ENCODE assay signal across 17 mouse cellular contexts in genomic region chr7:74498266-74498980, GRCm38 (mm10).
"Had no signal": no experiment of that assay in that cellular context is flagged by ENCODE, and none has a peak within 500 bp of the region (broad histone marks: within the 10 kb centered on the region; RNA-seq: fewer than 3 reads in every experiment).

No protein-coding gene starts in this region.

- H3K9me3 ChIP-seq: midbrain, embryonic 10.5 days; midbrain, embryonic 12.5 days; neural tube, embryonic 13.5 days; neural tube, embryonic 15.5 days; stomach, embryonic 15.5 days had no signal

- H3K36me3 ChIP-seq: midbrain, embryonic 10.5 days; midbrain, embryonic 12.5 days; neural tube, embryonic 13.5 days; neural tube, embryonic 15.5 days; stomach, embryonic 15.5 days had no signal

- DNase-seq: lung, adult 18-20 months; lung, embryonic 14.5 days; lung, postnatal 10 days; lung, postnatal 4 days; midbrain, embryonic 14.5 days; right cerebral cortex, postnatal 14 days; thymus, adult 2 months; thymus, postnatal 25 days; thymus, postnatal 4 days had no signal

- H3K4me3 ChIP-seq: midbrain, embryonic 10.5 days; midbrain, embryonic 12.5 days; myocyte; neural tube, embryonic 13.5 days; neural tube, embryonic 15.5 days; stomach, embryonic 15.5 days had no signal

- ATAC-seq: midbrain, embryonic 16.5 days had no signal

- H3K4me2 ChIP-seq: lung, embryonic 14.5 days; midbrain, embryonic 12.5 days; neural tube, embryonic 13.5 days; neural tube, embryonic 15.5 days; stomach, embryonic 15.5 days had no signal

- H3K27ac ChIP-seq: midbrain, embryonic 10.5 days; midbrain, embryonic 12.5 days; neural tube, embryonic 13.5 days; neural tube, embryonic 15.5 days; stomach, embryonic 15.5 days; stomach, postnatal 0 days had no signal

- H3K27me3 ChIP-seq: neural tube, embryonic 15.5 days; stomach, embryonic 15.5 days had no signal

- H3K9ac ChIP-seq: lung, embryonic 14.5 days; midbrain, embryonic 12.5 days; neural tube, embryonic 13.5 days; neural tube, embryonic 15.5 days; stomach, embryonic 15.5 days had no signal

- H3K4me1 ChIP-seq: neural tube, embryonic 15.5 days; stomach, embryonic 15.5 days had no signal
